Mouse (Mus musculus) heart, embryonic 13.5 days (tissue): ENCODE measurements around the gene Art3. TPM values are rescaled to one million over a fixed set of nuclear protein-coding genes. Genes with fewer than 3 reads are reported as not detected.

Experiments used
- ATAC-seq: fragments of 200-750 bp; cut with Nextera tagmentation; 2 replicates; pipeline ENCODE4 v1.8.0; 2017; ENCODE audit warnings: moderate TSS enrichment; ENCODE audit not compliant: insufficient number of reproducible peaks, low FRiP score, low TSS enrichment; ENCODE audit errors: extremely low read depth
- H3K27ac ChIP-seq: fragments of 300-500 bp; sonication (generic); replicated peaks from 2 replicates; pipeline ENCODE4 v1.5.1; 2015; ENCODE audit warnings: moderate library complexity, mild to moderate bottlenecking, inconsistent platforms
- H3K27me3 ChIP-seq: fragments of 300-500 bp; sonication (generic); replicated peaks from 2 replicates; pipeline ENCODE4 v1.6.1; 2015; ENCODE audit warnings: mild to moderate bottlenecking, inconsistent platforms
- H3K36me3 ChIP-seq: fragments of 300-500 bp; sonication (generic); 2 replicates; pipeline ENCODE4 v1.6.1; 2015; ENCODE audit warnings: mild to moderate bottlenecking, inconsistent platforms
- H3K4me1 ChIP-seq: fragments of 300-500 bp; sonication (generic); 2 replicates; pipeline ENCODE4 v1.6.1; 2015; ENCODE audit warnings: inconsistent platforms
- H3K4me2 ChIP-seq: fragments of 300-500 bp; sonication (generic); 2 replicates; pipeline ENCODE4 v1.6.1; 2015; ENCODE audit warnings: inconsistent platforms, mild to moderate bottlenecking, moderate library complexity
- H3K4me3 ChIP-seq: fragments of 300-500 bp; sonication (generic); 2 replicates; pipeline ENCODE4 v1.5.1; 2015; ENCODE audit warnings: moderate library complexity, mild to moderate bottlenecking, inconsistent platforms
- H3K9ac ChIP-seq: fragments of 300-500 bp; sonication (generic); 2 replicates; pipeline ENCODE4 v1.6.1; 2015; ENCODE audit warnings: inconsistent platforms, mild to moderate bottlenecking, moderate library complexity
- H3K9me3 ChIP-seq: fragments of 300-500 bp; sonication (generic); 2 replicates; pipeline ENCODE4 v1.6.1; 2016; ENCODE audit warnings: inconsistent platforms
- WGBS: fragments of 180-500 bp; shearing (Covaris S2); methylation state at CpG from one replicate; pipeline ENCODE4 v1.1.7; 2015; ENCODE audit warnings: mixed read lengths; 5-methylcytosine and 5-hydroxymethylcytosine counted together
- polyA plus RNA-seq: library from polyadenylated mRNA; unstranded; fragments of >200 nt; fragmentation: Nextera tagmentation; extraction: Ambion mirVana; gene quantifications from 2 replicates; pipeline ENCODE4 v1.2.1, GENCODE M21; 2015

The Art3 gene
- polyA plus RNA-seq, 1 experiment from 2014 or later = 35.4 TPM

DNA sequence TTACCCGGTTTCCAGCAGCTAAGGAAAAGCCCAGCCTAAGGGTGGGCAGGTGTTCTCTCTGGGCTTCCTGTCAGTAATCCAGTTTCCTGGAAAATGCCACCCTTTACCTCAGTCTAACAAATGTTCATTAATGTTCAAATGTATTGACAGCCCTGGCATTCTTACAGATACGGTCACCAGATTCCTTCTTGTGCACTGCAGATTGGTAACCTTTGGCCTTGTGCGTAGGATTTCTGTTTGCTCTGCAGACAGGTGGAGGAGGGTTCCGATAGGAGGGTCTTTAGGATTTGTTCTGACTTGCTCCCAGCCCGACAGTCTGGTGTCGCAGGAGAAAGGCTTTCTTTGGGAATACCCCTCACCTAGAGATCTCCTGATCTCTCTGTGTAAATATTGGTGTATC is 34.9 kb downstream of the Art3 start:
- Histone ChIP-seq H3K9me3 (no peaks in the 10 kb centered on the region), H3K27me3 (peaks cover 8% of the 10 kb centered on the region), H3K36me3 (no peaks in the 10 kb centered on the region), H3K27ac (no peak overlapping the region), H3K4me1 (peaks cover 16% of the 10 kb centered on the region), H3K4me3 (no peak overlapping the region), H3K9ac (no peak overlapping the region), H3K4me2 (no peak overlapping the region)
- no peak for ATAC-seq
- WGBS = 79% methylated on average over 6 of the region's 6 CpGs

GRCm38 (mm10) chr5:92368392-92368791 is 36.8 kb downstream of the Art3 start:
- Histone ChIP-seq H3K9me3 (no peaks in the 10 kb centered on the region), H3K27me3 (peaks cover 8% of the 10 kb centered on the region), H3K4me3 (no peak overlapping the region), H3K36me3 (no peaks in the 10 kb centered on the region), H3K9ac (0 out of 2 replicates have a peak overlapping the region, but pooled peaks have one; percentile 3), H3K27ac (0 out of 2 replicates have a peak overlapping the region, but pooled peaks have one; percentile 25), H3K4me1 (peaks cover 16% of the 10 kb centered on the region), H3K4me2 (no peak overlapping the region)
- no peak for ATAC-seq
- 58% methylated on average over 10 of the region's 10 CpGs for WGBS

DNA sequence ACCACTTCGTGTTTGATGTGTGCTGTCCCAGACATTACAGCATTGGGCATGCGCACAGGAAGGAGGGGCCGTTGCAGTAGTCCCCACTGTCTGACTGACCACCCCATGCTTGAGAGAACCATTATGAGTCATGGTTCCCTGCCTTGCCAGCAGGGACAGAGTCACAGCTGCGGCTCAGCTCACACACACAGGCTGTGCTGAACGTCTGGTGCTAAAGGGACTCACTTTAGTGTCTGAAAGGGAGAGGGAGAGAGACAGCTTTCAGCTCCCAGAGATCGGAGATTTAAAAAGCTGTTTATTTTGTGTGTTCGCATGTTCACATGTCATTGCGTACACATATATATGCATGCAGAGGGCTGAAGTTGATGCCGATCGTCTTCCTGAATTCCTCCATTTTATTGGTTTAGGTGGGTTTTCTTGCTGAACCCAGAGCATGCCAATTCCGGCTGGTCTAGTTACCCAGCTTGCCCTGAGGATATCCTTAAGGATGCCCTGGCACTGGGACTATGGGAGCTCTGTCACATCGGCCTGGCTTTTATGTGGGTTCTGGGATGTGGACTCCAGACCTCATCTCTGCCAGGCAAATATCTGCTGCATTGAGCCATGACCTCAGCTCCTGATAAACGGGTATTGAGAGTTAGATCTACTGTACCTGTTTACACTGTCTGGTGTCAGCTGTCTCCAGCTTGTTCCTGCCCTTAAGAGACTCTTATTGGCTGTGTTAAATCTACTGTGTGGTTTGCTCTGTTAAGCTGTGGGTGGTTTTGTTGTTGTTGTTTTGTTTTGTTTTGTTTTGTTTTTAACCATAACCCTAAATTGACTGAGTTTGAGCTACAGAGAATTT is 37.7 kb downstream of the Art3 start:
- Histone ChIP-seq H3K9me3 (no peaks in the 10 kb centered on the region), H3K27ac (no peak overlapping the region), H3K9ac (no peak overlapping the region), H3K4me2 (no peak overlapping the region), H3K36me3 (no peaks in the 10 kb centered on the region), H3K4me1 (peaks cover 19% of the 10 kb centered on the region), H3K4me3 (no peak overlapping the region), H3K27me3 (peaks cover 3% of the 10 kb centered on the region)
- ATAC-seq = no peak
- 61% methylated on average over 13 of the region's 13 CpGs for WGBS

DNA sequence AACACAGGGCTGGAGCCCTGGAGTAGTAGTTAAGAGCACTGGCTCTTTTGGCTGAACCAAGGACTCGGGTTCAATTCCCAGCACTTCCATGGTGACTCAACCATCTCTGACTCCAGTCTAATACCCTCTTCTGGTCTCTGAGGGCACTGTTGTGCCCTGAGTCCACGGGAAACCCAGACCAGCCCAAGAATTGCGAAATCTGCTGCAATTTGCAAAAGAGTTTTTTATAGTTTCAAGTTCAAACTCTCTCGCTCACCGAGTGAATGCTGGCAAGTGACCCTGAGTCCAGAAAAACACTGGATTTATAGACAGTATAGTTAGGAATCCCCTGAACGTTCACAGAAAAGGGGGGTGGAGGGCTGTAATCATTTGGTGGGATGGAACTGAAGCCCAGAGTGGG is 38.8 kb downstream of the Art3 start:
- Histone ChIP-seq H3K4me2 (no peak overlapping the region), H3K27me3 (no peaks in the 10 kb centered on the region), H3K9me3 (no peaks in the 10 kb centered on the region), H3K27ac (no peak overlapping the region), H3K4me3 (no peak overlapping the region), H3K36me3 (no peaks in the 10 kb centered on the region), H3K9ac (no peak overlapping the region), H3K4me1 (peaks cover 27% of the 10 kb centered on the region)
- ATAC-seq = no peak
- WGBS = 84% methylated on average over 6 of the region's 6 CpGs

GRCm38 (mm10) chr5:92370891-92371290 is 39.3 kb downstream of the Art3 start:
- H3K9ac ChIP-seq = no peak overlapping the region
- no peak overlapping the region for H3K4me3 ChIP-seq
- no peaks in the 10 kb centered on the region for H3K27me3 ChIP-seq
- peaks cover 27% of the 10 kb centered on the region for H3K4me1 ChIP-seq
- H3K9me3 ChIP-seq = no peaks in the 10 kb centered on the region
- H3K36me3 ChIP-seq = no peaks in the 10 kb centered on the region
- no peak overlapping the region for H3K27ac ChIP-seq
- no peak overlapping the region for H3K4me2 ChIP-seq
- no peak for ATAC-seq
- WGBS = 80% methylated on average over 6 of the region's 6 CpGs

DNA sequence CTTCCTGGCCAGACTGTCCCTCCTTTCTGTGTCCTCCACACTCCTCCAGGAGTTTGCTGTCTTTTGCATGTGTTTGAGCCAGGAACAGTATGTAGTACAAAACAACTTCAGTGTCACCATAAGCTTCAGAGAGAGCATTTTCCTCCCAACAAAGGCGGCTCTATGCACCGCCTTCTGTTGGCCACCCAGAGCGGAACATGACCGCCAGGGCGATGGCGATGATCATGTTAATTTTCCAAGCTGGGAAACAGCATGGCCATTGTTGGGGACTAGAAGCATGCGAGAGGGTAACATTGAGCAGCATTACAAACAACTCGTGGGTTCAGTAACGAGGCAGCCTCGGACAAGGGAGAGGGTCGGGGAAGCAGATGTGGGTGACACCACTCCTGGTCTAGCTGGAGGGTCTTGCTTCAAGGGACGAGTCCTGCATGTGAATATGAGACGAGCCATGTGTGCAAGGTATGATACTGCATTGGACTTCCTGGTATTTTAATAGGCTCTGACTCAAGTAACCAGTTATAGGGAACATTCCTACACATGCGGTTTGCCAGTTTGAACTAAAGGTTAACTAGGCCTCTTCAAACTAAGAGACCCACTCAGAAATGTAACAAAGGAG is 39.8 kb downstream of the Art3 start:
- H3K9ac ChIP-seq = no peak overlapping the region
- peaks cover 29% of the 10 kb centered on the region for H3K4me1 ChIP-seq
- ATAC-seq = no peak
- 79% methylated on average over 14 of the region's 14 CpGs for WGBS
- H3K4me3 ChIP-seq = no peak overlapping the region
- H3K36me3 ChIP-seq = no peaks in the 10 kb centered on the region
- no peaks in the 10 kb centered on the region for H3K9me3 ChIP-seq
- H3K27ac ChIP-seq = no peak overlapping the region
- no peak overlapping the region for H3K4me2 ChIP-seq
- H3K27me3 ChIP-seq = no peaks in the 10 kb centered on the region

DNA sequence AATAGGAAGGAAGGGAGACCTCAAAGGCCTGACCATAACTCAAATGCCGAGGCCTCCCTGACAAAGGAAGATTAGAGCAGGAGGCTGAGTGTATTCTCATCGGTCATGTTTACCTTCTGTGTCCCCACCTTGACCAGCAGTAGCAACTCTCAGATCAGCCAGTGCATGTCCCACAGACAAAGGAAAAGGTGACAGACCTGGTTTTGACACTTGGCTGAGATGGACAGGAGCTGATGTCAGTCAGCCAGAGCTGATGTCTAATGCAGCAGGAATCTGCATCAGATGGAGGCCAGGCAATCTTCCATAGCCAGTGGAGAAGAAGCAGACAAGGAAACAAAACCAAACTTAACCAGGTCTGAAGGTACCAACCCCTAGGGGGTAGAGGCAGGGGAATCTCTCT is 41.0 kb downstream of the Art3 start:
- H3K36me3 ChIP-seq = no peaks in the 10 kb centered on the region
- H3K9ac ChIP-seq = no peak overlapping the region
- no peaks in the 10 kb centered on the region for H3K9me3 ChIP-seq
- no peak overlapping the region for H3K4me3 ChIP-seq
- H3K4me2 ChIP-seq = no peak overlapping the region
- no peaks in the 10 kb centered on the region for H3K27me3 ChIP-seq
- H3K4me1 ChIP-seq = peaks cover 39% of the 10 kb centered on the region
- WGBS = 25% methylated on average over 2 of the region's 2 CpGs
- H3K27ac ChIP-seq = no peak overlapping the region
- no peak for ATAC-seq

DNA sequence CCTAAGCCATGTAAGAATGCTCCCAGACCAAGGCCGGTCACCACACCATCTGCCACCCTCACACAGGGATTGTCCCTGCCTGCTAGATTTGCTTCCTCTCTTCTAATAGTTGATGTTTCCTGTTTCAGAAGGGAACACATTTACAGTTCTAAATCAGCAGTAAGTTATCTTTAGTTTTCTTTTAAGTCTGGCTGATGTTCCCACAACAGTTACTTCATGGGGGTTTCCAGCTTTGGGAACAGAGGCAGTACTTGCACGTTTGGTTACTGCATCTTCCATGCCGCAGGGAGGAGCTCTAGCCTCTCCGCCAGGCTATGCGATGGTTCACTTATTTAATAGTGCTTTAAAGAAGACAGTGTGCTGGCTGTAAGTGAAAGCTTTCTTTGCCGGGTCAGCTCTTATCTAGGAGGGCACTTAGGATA is 43.1 kb downstream of the Art3 start:
- Histone ChIP-seq H3K4me1 (peaks cover 23% of the 10 kb centered on the region), H3K9me3 (no peaks in the 10 kb centered on the region), H3K27me3 (no peaks in the 10 kb centered on the region), H3K4me2 (no peak overlapping the region), H3K36me3 (no peaks in the 10 kb centered on the region), H3K9ac (no peak overlapping the region), H3K4me3 (no peak overlapping the region), H3K27ac (0 out of 2 replicates have a peak overlapping the region, but pooled peaks have one; percentile 29)
- no peak for ATAC-seq
- WGBS = 34% methylated on average over 6 of the region's 6 CpGs

DNA sequence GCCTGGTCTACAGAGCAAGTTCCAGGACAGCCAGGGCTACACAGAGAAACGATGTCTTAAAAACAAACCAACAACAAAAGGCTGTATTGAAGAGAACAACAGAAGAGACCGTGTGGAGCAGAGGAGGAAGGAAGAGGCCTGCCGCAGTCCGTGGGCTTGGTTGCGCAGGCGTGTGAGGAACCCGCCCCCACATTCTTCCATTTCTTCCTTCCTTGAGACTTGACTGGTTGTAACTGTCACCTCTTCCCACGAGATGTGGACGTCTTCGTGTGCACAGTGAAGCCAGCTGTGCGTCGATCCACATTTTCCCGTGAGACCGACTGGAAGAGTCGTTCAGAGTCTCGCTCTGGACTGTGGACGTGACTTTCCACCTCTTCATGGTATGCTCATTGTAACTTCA is 43.7 kb downstream of the Art3 start:
- Histone ChIP-seq H3K4me3 (no peak overlapping the region), H3K27ac (0 out of 2 replicates have a peak overlapping the region, but pooled peaks have one; percentile 29), H3K36me3 (no peaks in the 10 kb centered on the region), H3K4me1 (peaks cover 23% of the 10 kb centered on the region), H3K9me3 (no peaks in the 10 kb centered on the region), H3K27me3 (no peaks in the 10 kb centered on the region), H3K4me2 (no peak overlapping the region), H3K9ac (no peak overlapping the region)
- no peak for ATAC-seq
- 72% methylated on average over 17 of the region's 17 CpGs for WGBS

GRCm38 (mm10) chr5:92376795-92377405 is 45.3 kb downstream of the Art3 start:
- peak overlapping the region; percentile 11 for H3K4me3 ChIP-seq
- no peak for ATAC-seq
- 0 out of 2 replicates have a peak overlapping the region, but pooled peaks have one; percentile 34 for H3K9ac ChIP-seq
- H3K27me3 ChIP-seq = no peaks in the 10 kb centered on the region
- peaks cover 26% of the 10 kb centered on the region for H3K4me1 ChIP-seq
- H3K27ac ChIP-seq = 0 out of 2 replicates have a peak overlapping the region, but pooled peaks have one; percentile 3
- no peaks in the 10 kb centered on the region for H3K9me3 ChIP-seq
- peak overlapping the region; percentile 51 for H3K4me2 ChIP-seq
- WGBS = 20% methylated on average over 13 of the region's 13 CpGs
- H3K36me3 ChIP-seq = no peaks in the 10 kb centered on the region

DNA sequence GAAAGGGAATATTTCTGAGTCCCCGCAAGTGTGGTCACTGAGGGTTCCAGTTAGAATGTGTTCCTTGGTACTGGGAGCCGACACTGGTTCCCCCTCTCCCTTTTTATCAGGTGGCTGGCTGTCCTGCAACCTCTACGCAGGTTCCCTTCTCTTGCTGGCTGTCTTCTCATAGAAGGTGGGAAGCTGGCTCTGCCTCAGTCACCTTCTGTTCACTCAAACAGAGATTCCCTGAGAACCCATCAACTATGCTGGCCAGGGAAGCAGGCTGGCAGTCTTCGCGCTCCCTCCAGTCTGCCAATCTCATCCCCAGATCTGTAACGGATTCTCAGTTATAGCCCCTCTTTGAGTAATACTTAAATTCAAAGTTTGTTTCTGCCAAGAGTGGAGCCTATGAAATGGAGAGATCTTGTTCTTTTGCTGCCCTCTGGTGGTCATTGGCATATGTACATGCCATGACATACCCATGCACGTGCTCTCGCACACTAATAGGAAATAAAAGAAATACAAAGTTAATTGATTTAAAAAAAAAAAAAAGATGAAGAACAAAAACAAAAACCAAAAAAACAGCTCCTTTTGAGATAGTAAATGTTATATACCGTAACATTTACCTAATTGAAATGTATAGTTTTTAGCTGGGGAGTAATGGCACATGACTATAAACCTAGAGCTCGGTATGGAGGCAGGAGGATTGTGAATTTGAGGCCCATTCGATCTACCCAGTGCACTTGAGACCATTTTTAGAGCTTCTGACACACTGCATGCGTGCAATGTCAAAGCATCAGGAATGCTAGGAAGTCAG is 50.1 kb downstream of the Art3 start:
- Histone ChIP-seq H3K36me3 (no peaks in the 10 kb centered on the region), H3K9me3 (no peaks in the 10 kb centered on the region), H3K4me2 (no peak overlapping the region), H3K27me3 (no peaks in the 10 kb centered on the region; the same call in 1 of the 2 replicates), H3K9ac (0 out of 2 replicates have a peak overlapping the region, but pooled peaks have one; percentile 0), H3K4me3 (no peak overlapping the region), H3K4me1 (peaks cover 19% of the 10 kb centered on the region), H3K27ac (no peak overlapping the region)
- ATAC-seq = no peak
- 32% methylated on average over 12 of the region's 12 CpGs for WGBS
